Mouse (Mus musculus) hindbrain, embryonic 12.5 days (tissue): ENCODE data around the gene Ncam1. TPM values are rescaled to one million over a fixed set of nuclear protein-coding genes. Genes with fewer than 3 reads are reported as not detected.

ENCODE experiments used
- ATAC-seq: fragments of 200-750 bp; cut with Nextera tagmentation; 2 replicates; pipeline ENCODE4 v1.8.0; 2017; ENCODE audit warnings: moderate TSS enrichment; ENCODE audit not compliant: low FRiP score
- H3K27ac ChIP-seq: fragments of 300-500 bp; sonication (generic); 2 replicates; pipeline ENCODE4 v1.5.1; 2016; ENCODE audit warnings: mild to moderate bottlenecking
- H3K27me3 ChIP-seq: fragments of 300-500 bp; sonication (generic); 2 replicates; pipeline ENCODE4 v1.6.1; 2016; ENCODE audit warnings: mild to moderate bottlenecking
- H3K36me3 ChIP-seq: fragments of 300-500 bp; sonication (generic); 2 replicates; pipeline ENCODE4 v1.6.1; 2016; ENCODE audit warnings: mild to moderate bottlenecking
- H3K4me1 ChIP-seq: fragments of 300-500 bp; sonication (generic); 2 replicates; pipeline ENCODE4 v1.6.1; 2016
- H3K4me2 ChIP-seq: fragments of 300-500 bp; sonication (generic); replicated peaks from 2 replicates; pipeline ENCODE4 v1.6.1; 2016; ENCODE audit warnings: mild to moderate bottlenecking
- H3K4me3 ChIP-seq: fragments of 300-500 bp; sonication (generic); 2 replicates; pipeline ENCODE4 v1.5.1; 2016; ENCODE audit warnings: mild to moderate bottlenecking
- H3K9ac ChIP-seq: fragments of 300-500 bp; sonication (generic); 2 replicates; pipeline ENCODE4 v1.6.1; 2016; ENCODE audit warnings: mild to moderate bottlenecking, moderate library complexity
- H3K9me3 ChIP-seq: fragments of 300-500 bp; sonication (generic); replicated peaks from 2 replicates; pipeline ENCODE4 v1.6.1; 2016; ENCODE audit warnings: mild to moderate bottlenecking
- WGBS: fragments of 180-500 bp; shearing (Covaris S2); methylation state at CpG from one replicate; pipeline ENCODE4 v1.1.7; 2016; 5-methylcytosine and 5-hydroxymethylcytosine counted together
- polyA plus RNA-seq: library from polyadenylated mRNA; unstranded; fragments of >200 nt; fragmentation: Nextera tagmentation; extraction: Ambion mirVana; gene quantifications from 2 replicates; pipeline ENCODE4 v1.2.1, GENCODE M21; 2016

Ncam1 gene
- polyA plus RNA-seq, 1 experiment from 2014 or later = 239 TPM

GRCm38 (mm10) chr9:49499878-49500277 is 298.8 kb downstream of the Ncam1 start:
- Histone ChIP-seq H3K27me3 (no peaks in the 10 kb centered on the region), H3K9me3 (no peaks in the 10 kb centered on the region), H3K4me1 (no peaks in the 10 kb centered on the region), H3K36me3 (peaks cover 7% of the 10 kb centered on the region; the same call in 1 of the 2 replicates), H3K9ac (no peak overlapping the region), H3K27ac (no peak overlapping the region), H3K4me2 (no peak overlapping the region), H3K4me3 (no peak overlapping the region)
- no peak for ATAC-seq
- WGBS = 93% methylated on average over 2 of the region's 2 CpGs

- Histone ChIP-seq H3K4me3 (no peak overlapping the region), H3K4me2 (peak overlapping the region; percentile 34), H3K36me3 (no peaks in the 10 kb centered on the region), H3K9me3 (no peaks in the 10 kb centered on the region), H3K9ac (no peak overlapping the region), H3K4me1 (peaks cover 9% of the 10 kb centered on the region), H3K27me3 (no peaks in the 10 kb centered on the region), H3K27ac (no peak overlapping the region)
- ATAC-seq = peak; percentile 76
- WGBS = 5% methylated on average over 4 of the region's 4 CpGs
These were observed 304.6 kb downstream of the Ncam1 start for GRCm38 (mm10) chr9:49493979-49494649.

- H3K4me2 ChIP-seq = no peak overlapping the region
- H3K9ac ChIP-seq = no peak overlapping the region
- 0 out of 2 replicates have a peak, but pooled peaks cover 6% of the 10 kb centered on the region for H3K27me3 ChIP-seq
- no peak for ATAC-seq
- no peaks in the 10 kb centered on the region for H3K36me3 ChIP-seq
- H3K4me1 ChIP-seq = peaks cover 16% of the 10 kb centered on the region
- H3K4me3 ChIP-seq = no peak overlapping the region
- WGBS = 86% methylated on average over 4 of the region's 4 CpGs
- no peak overlapping the region for H3K27ac ChIP-seq
- no peaks in the 10 kb centered on the region for H3K9me3 ChIP-seq
These were observed 308.1 kb downstream of the Ncam1 start for GRCm38 (mm10) chr9:49490609-49491008.

- Histone ChIP-seq H3K9me3 (no peaks in the 10 kb centered on the region), H3K27me3 (peaks cover 7% of the 10 kb centered on the region; the same call in 1 of the 2 replicates), H3K4me1 (peaks cover 15% of the 10 kb centered on the region), H3K4me2 (peak overlapping the region; percentile 35), H3K27ac (no peak overlapping the region), H3K36me3 (no peaks in the 10 kb centered on the region), H3K9ac (no peak overlapping the region), H3K4me3 (no peak overlapping the region)
- 34% methylated on average over 16 of the region's 16 CpGs for WGBS
- peak; percentile 54 for ATAC-seq
These were observed 309.5 kb downstream of the Ncam1 start for GRCm38 (mm10) chr9:49488912-49489895.

- H3K36me3 ChIP-seq = no peaks in the 10 kb centered on the region
- 80% methylated on average over 7 of the region's 7 CpGs for WGBS
- H3K9me3 ChIP-seq = no peaks in the 10 kb centered on the region
- H3K27me3 ChIP-seq = peaks cover 10% of the 10 kb centered on the region; the same call in 1 of the 2 replicates
- H3K9ac ChIP-seq = no peak overlapping the region
- no peak for ATAC-seq
- no peak overlapping the region for H3K4me3 ChIP-seq
- H3K4me1 ChIP-seq = peaks cover 13% of the 10 kb centered on the region
- H3K27ac ChIP-seq = no peak overlapping the region
- no peak overlapping the region for H3K4me2 ChIP-seq
These were observed 310.5 kb downstream of the Ncam1 start for GRCm38 (mm10) chr9:49488258-49488657.

GRCm38 (mm10) chr9:49487657-49487943 is 311.1 kb downstream of the Ncam1 start:
- Histone ChIP-seq H3K9me3 (no peaks in the 10 kb centered on the region), H3K4me2 (no peak overlapping the region), H3K9ac (no peak overlapping the region), H3K4me3 (no peak overlapping the region), H3K36me3 (no peaks in the 10 kb centered on the region), H3K27ac (no peak overlapping the region), H3K27me3 (peaks cover 10% of the 10 kb centered on the region; the same call in 1 of the 2 replicates), H3K4me1 (peaks cover 13% of the 10 kb centered on the region)
- WGBS = 88% methylated on average over 6 of the region's 6 CpGs
- no peak for ATAC-seq

GRCm38 (mm10) chr9:49486805-49487656 is 311.7 kb downstream of the Ncam1 start:
- H3K9me3 ChIP-seq = no peaks in the 10 kb centered on the region
- WGBS = 72% methylated on average over 9 of the region's 9 CpGs
- peaks cover 10% of the 10 kb centered on the region; the same call in 1 of the 2 replicates for H3K27me3 ChIP-seq
- H3K27ac ChIP-seq = no peak overlapping the region
- H3K9ac ChIP-seq = no peak overlapping the region
- ATAC-seq = no peak
- H3K4me1 ChIP-seq = peaks cover 13% of the 10 kb centered on the region
- H3K4me2 ChIP-seq = 0 out of 2 replicates have a peak overlapping the region, but pooled peaks have one; percentile 83
- H3K4me3 ChIP-seq = no peak overlapping the region
- no peaks in the 10 kb centered on the region for H3K36me3 ChIP-seq

GRCm38 (mm10) chr9:49485892-49486311 is 312.8 kb downstream of the Ncam1 start, which contains the start of gene Ttc12:
TSS of gene Ttc12 (minus strand) at chr9:49486225.
- ATAC-seq = peak; percentile 84
- WGBS = 0% methylated on average over 18 of the region's 18 CpGs
- H3K9me3 ChIP-seq = no peaks in the 10 kb centered on the region
- peak within 1 kb of the TSS; percentile 83 for H3K4me2 ChIP-seq
- peaks cover 10% of the 10 kb centered on the region; the same call in 1 of the 2 replicates for H3K27me3 ChIP-seq
- H3K36me3 ChIP-seq = no peaks in the 10 kb centered on the region
- peak within 1 kb of the TSS; percentile 49 for H3K4me3 ChIP-seq
- peak within 1 kb of the TSS; percentile 37 for H3K27ac ChIP-seq
- H3K9ac ChIP-seq = peak within 1 kb of the TSS; percentile 60
- peaks cover 13% of the 10 kb centered on the region for H3K4me1 ChIP-seq

- Histone ChIP-seq H3K36me3 (no peaks in the 10 kb centered on the region), H3K4me1 (peaks cover 13% of the 10 kb centered on the region), H3K27ac (peak overlapping the region; percentile 37), H3K9ac (peak overlapping the region; percentile 60), H3K9me3 (no peaks in the 10 kb centered on the region), H3K4me3 (peak overlapping the region; percentile 49), H3K4me2 (peak overlapping the region; percentile 83), H3K27me3 (peaks cover 10% of the 10 kb centered on the region; the same call in 1 of the 2 replicates)
- WGBS = 3% methylated on average over 21 of the region's 21 CpGs
- ATAC-seq = peak; percentile 46; the same call in 1 of the 2 replicates
These were observed 313.4 kb downstream of the Ncam1 start for GRCm38 (mm10) chr9:49485250-49485891.

- H3K9ac ChIP-seq = no peak overlapping the region
- WGBS = 34% methylated on average over 10 of the region's 10 CpGs
- no peak overlapping the region for H3K4me3 ChIP-seq
- H3K4me1 ChIP-seq = peaks cover 8% of the 10 kb centered on the region
- no peaks in the 10 kb centered on the region for H3K36me3 ChIP-seq
- H3K9me3 ChIP-seq = no peaks in the 10 kb centered on the region
- no peak overlapping the region for H3K27ac ChIP-seq
- H3K4me2 ChIP-seq = peak overlapping the region; percentile 12
- peaks cover 10% of the 10 kb centered on the region; the same call in 1 of the 2 replicates for H3K27me3 ChIP-seq
- ATAC-seq = no peak
These were observed 315.4 kb downstream of the Ncam1 start for GRCm38 (mm10) chr9:49483316-49483715.

GRCm38 (mm10) chr9:49472126-49472525 is 326.6 kb downstream of the Ncam1 start:
- Histone ChIP-seq H3K9me3 (no peaks in the 10 kb centered on the region), H3K9ac (no peak overlapping the region), H3K27ac (no peak overlapping the region), H3K27me3 (no peaks in the 10 kb centered on the region), H3K4me2 (no peak overlapping the region), H3K36me3 (no peaks in the 10 kb centered on the region), H3K4me1 (0 out of 2 replicates have a peak, but pooled peaks cover 3% of the 10 kb centered on the region), H3K4me3 (no peak overlapping the region)
- 66% methylated on average over 11 of the region's 11 CpGs for whole genome bisulfite sequencing
- ATAC-seq = no peak
